Mouse (Mus musculus): Measurements from ENCODE around the gene Mif.
"Not testable (repeated sequence)": the region's sequence is repeated elsewhere in the genome, so short reads cannot be mapped to it uniquely, and the experiment has no call there.

Mif gene

GRCm38 (mm10) chr10:75859786-75860470, at the start of gene Mif:
TSS of gene Mif (minus strand) at chr10:75860240.
- DNase-seq (ENCODE audit: low spot score): peak; percentile 68

GRCm38 (mm10) chr10:75906882-75907281, 46.8 kb upstream of the Mif start:
- no peak for DNase-seq (ENCODE audit: low spot score)

- DNase-seq (ENCODE audit: low spot score): no peak
These were observed 44.4 kb upstream of the Mif start for GRCm38 (mm10) chr10:75904391-75904790.

- no peak for DNase-seq (ENCODE audit: low spot score)
These were observed 38.8 kb upstream of the Mif start for GRCm38 (mm10) chr10:75898846-75899245.

GRCm38 (mm10) chr10:75898039-75898564, 38.1 kb upstream of the Mif start:
- DNase-seq (ENCODE audit: low spot score): no peak

- peak; percentile 42 for DNase-seq (ENCODE audit: low spot score)
These were observed 37.3 kb upstream of the Mif start for GRCm38 (mm10) chr10:75897373-75897772.

GRCm38 (mm10) chr10:75896208-75896607, 36.2 kb upstream of the Mif start:
- no peak for DNase-seq (ENCODE audit: low spot score)

- no peak for DNase-seq (ENCODE audit: low spot score)
These were observed 35.7 kb upstream of the Mif start for GRCm38 (mm10) chr10:75895730-75896129.

- no peak for DNase-seq (ENCODE audit: low spot score)
These were observed 34.6 kb upstream of the Mif start for GRCm38 (mm10) chr10:75894601-75895000.

GRCm38 (mm10) chr10:75893089-75893750, 33.2 kb upstream of the Mif start, which contains the start of gene Derl3:
TSS of gene Derl3 (plus strand) at chr10:75893413.
- DNase-seq (ENCODE audit: low spot score): peak; percentile 74

- DNase-seq (ENCODE audit: low spot score): no peak
These were observed 29.5 kb upstream of the Mif start for GRCm38 (mm10) chr10:75889406-75890153.

- DNase-seq (ENCODE audit: low spot score): not testable (repeated sequence)
These were observed 27.5 kb upstream of the Mif start for GRCm38 (mm10) chr10:75887504-75887903.

GRCm38 (mm10) chr10:75884742-75885141, 24.7 kb upstream of the Mif start:
- no peak for DNase-seq (ENCODE audit: low spot score)

GRCm38 (mm10) chr10:75883232-75883552, 23.2 kb upstream of the Mif start:
- DNase-seq (ENCODE audit: low spot score): peak; percentile 34

GRCm38 (mm10) chr10:75882433-75883231, 22.6 kb upstream of the Mif start:
- DNase-seq (ENCODE audit: low spot score): no peak

GRCm38 (mm10) chr10:75881578-75882432, 21.8 kb upstream of the Mif start:
- no peak for DNase-seq (ENCODE audit: low spot score)

GRCm38 (mm10) chr10:75880771-75881577, 20.9 kb upstream of the Mif start:
- no peak for DNase-seq (ENCODE audit: low spot score)

GRCm38 (mm10) chr10:75880351-75880750, 20.3 kb upstream of the Mif start:
- no peak for DNase-seq (ENCODE audit: low spot score)

GRCm38 (mm10) chr10:75878836-75879235, 18.8 kb upstream of the Mif start:
- no peak for DNase-seq (ENCODE audit: low spot score)

GRCm38 (mm10) chr10:75873543-75874170, 13.6 kb upstream of the Mif start:
- no peak for DNase-seq (ENCODE audit: low spot score)
